Mouse (Mus musculus) C3H10T1/2 (cell line): Measurements from ENCODE around the gene Gm3327. TPM values are rescaled to one million over a fixed set of nuclear protein-coding genes. Genes with fewer than 3 reads are reported as not detected.

Experiments used
- polyA plus RNA-seq, 2 experiments: library from polyadenylated mRNA; unstranded; fragments of >200 nt; fragmentation: generic; extraction: Trizol; gene quantifications; one replicate each; pipeline ENCODE4 v1.2.1; 2012; ENCODE audit warnings: missing spikeins in 2 of 2

Gm3327 gene
- not detected for polyA plus RNA-seq

GRCm38 (mm10) chr14:44123551-44123950 lies at the start of gene Gm3327:
Gm3327 (plus strand) TSS chr14:44123851.

GRCm38 (mm10) chr14:44102354-44102753 lies 21.3 kb upstream of the Gm3327 start, which contains the start of gene Ear2:
Ear2 (plus strand) TSS chr14:44102654.

Other genes with a start within 250 kb of the Gm3327 start
- gene Ear1, start 248.3 kb upstream of the Gm3327 start, polyA plus RNA-seq, result not detected
- gene Ear10, start 200.3 kb upstream of the Gm3327 start, polyA plus RNA-seq, result not detected
- gene Gm8113, start 198.5 kb upstream of the Gm3327 start, polyA plus RNA-seq, result under 1 TPM; 0.05 to 0.46 TPM
- not detected for gene Ang5, start 166.8 kb upstream of the Gm3327 start, polyA plus RNA-seq
- not detected for gene Ang6, start 121.6 kb upstream of the Gm3327 start, polyA plus RNA-seq
- gene Ear2, start 21.2 kb upstream of the Gm3327 start, polyA plus RNA-seq, result under 1 TPM in 1 of 2 experiments, not detected in 1; 0.14 TPM
- gene Gm8212, start 73.8 kb downstream of the Gm3327 start, polyA plus RNA-seq, result under 1 TPM in 1 of 2 experiments, not detected in 1; 0.04 TPM
- under 1 TPM; 0.02 to 0.05 TPM for gene 4930503E14Rik, start 89.4 kb downstream of the Gm3327 start, polyA plus RNA-seq
- gene Gm8220, start 161.7 kb downstream of the Gm3327 start, polyA plus RNA-seq, result under 1 TPM in 1 of 2 experiments, not detected in 1; 0.05 TPM
- under 1 TPM; 0.02 to 0.22 TPM for gene Gm5930, start 214.7 kb downstream of the Gm3327 start, polyA plus RNA-seq
- gene Gm8229, start 241.5 kb downstream of the Gm3327 start, polyA plus RNA-seq, result not detected